Mouse (Mus musculus): ENCODE data around the gene Tspan11. TPM values are rescaled to one million over a fixed set of nuclear protein-coding genes. Genes with fewer than 3 reads are reported as not detected.

Gene Tspan11
- 0.13 and 0.15 TPM in 2 replicates for polyA plus RNA-seq (2012; rRNA removed)

DNA sequence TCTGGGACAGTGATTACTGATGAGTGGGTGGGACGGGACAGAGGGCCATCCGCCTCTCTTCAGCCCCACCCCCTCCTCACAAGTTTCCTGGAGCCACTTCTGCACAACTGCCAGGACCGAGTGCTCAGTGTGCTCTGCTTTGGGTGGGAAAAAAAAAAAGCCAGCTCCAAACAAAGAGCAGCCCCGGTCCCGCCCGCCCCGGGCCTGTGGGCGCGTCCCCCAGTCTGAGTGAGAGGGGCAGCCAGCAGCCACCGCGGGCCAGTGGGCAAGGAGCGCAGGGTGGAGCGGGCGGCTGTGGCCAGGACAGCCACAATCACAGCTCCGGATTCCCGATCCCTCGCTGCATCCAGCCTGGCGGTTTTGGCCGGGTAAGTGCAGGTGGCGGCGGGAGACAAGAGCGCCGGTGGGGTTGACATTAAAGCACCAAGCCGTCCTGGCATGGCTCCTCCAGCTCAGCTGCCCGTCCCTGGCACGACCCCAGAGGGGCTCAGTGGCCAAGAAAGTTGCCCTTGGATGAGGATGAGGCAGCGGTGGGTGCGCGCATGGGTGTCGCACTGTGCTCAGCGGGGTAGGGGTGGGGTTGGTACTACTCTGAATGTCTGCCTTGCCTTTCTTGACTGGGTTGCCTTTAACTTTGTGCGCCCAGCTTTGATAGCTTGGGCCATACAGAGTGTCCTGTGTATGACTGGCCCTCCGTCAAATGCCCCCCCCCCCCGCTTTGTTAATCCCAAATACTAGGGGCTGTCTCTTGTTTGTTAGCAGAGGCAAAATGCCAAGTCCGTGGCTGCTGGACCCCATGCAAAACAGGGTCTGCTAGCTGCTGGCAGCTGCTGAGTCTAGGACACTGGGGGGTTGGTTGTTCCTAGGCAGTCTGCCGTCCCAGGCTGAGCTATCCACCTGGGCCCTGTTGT, at the start of gene Tspan11:
Gene Tspan11, plus strand, starts transcription at position 79 of the 911 bp plus-strand sequence.

Other genes starting within 250 kb of the Tspan11 start
- not detected in 2 replicates for gene Prmt8, start 118.1 kb upstream of the Tspan11 start, polyA plus RNA-seq (2012; rRNA removed)

Measured in liver, embryonic 18 days (tissue).